Mouse (Mus musculus) megakaryocyte-erythroid progenitor cell, adult 5-6 weeks (primary cell): Measurements from ENCODE around the gene Arpc2. TPM values are rescaled to one million over a fixed set of nuclear protein-coding genes. Genes with fewer than 3 reads are reported as not detected.
A peak's percentile ranks its signal among the peaks of the same experiment; 100 is the strongest.

Experiments
- ATAC-seq: replicated peaks from 2 replicates; pipeline ENCODE4 v1.8.0; 2016; ENCODE audit warnings: mild to moderate bottlenecking, inconsistent platforms; ENCODE audit not compliant: severe bottlenecking, poor library complexity, low FRiP score, low TSS enrichment
- total RNA-seq, 2 experiments: library from RNA; stranded (forward) in 1 of 2; stranded (reverse) in 1 of 2; fragments of 200-1000, 215-1000 nt in 1 of 2; fragments of >200 nt in 1 of 2; fragmentation: Nextera tagmentation in 1 of 2; gene quantifications; 2 replicates each; pipeline ENCODE4 v1.2.3; 2014 to 2017

Arpc2 gene
- total RNA-seq, 2 experiments from 2014 or later: 233 to 242 TPM

DNA sequence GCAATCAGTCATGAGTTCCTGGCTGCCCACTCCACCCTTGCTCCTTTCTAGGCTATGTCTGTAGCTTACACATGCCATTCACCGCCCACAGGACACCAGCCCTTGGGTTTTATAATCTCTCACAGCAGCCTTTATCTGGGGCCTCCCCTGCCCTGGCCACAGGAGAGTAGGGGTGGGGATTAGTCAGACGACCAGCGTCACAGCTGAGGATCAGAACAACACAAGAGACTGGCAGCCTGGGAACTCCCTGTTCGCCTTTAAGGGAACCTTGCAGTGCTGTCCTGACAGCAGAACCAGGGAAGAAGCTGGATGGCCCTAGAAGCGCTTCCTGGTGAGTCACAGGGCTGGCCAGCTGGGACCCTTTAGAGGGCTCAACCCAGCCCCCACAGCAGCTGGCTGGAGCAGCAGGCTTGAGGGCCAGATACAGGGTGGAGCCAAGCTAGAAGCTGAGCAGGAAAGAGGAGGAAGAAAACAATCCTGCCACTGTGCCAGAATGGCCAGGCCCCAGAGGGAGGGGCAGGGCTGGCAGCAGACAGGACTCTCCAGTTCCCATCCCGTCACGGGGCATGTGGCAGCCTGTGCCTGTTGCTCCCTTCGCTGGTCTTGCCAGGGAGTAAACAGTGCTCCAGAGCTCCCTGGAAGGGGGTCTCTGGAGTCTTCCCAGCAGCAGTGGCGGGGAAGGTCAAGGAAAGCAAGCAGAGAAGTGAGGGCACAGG, 59.7 kb downstream of the Arpc2 start:
- peak; percentile 96 for ATAC-seq

DNA sequence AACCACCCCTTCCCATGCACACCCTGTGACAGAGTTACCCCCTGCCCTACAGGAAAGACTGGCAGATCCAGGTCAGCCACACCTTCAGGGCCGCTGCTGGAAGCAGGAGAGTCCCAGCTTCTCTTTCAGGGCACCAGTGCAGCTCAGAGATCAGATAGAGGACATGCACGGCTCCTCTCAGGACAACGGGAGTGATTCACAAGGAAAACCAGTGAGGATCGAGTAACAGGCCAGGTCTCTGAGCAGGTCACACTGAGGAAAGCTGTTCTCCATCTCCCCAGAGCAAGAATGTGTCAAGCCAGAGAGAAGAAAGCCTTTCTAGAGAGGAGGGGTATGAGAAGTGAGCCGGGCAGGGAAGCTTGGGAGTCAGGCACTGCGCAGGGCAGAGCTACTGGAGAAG, 60.6 kb downstream of the Arpc2 start:
- ATAC-seq: no peak

DNA sequence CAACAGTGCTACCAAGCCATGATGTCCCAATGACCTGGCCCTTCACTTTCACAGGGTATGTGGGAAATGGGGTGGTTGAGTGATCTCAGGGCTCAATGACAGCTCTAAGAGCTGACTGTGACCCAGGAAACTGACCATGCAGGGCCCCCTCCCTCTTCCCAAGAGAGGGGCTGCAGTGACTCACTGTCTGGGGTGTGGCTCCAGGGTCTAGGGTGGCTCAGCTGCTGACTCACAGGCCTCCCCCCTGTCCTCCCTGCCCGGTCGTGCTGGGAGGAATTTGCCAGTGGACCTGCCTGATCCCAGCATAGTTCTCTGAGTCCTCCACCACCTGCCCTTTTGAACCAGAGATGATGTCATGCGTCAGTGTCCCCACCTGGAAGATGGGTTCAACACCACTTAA, 61.4 kb downstream of the Arpc2 start:
- ATAC-seq: no peak

DNA sequence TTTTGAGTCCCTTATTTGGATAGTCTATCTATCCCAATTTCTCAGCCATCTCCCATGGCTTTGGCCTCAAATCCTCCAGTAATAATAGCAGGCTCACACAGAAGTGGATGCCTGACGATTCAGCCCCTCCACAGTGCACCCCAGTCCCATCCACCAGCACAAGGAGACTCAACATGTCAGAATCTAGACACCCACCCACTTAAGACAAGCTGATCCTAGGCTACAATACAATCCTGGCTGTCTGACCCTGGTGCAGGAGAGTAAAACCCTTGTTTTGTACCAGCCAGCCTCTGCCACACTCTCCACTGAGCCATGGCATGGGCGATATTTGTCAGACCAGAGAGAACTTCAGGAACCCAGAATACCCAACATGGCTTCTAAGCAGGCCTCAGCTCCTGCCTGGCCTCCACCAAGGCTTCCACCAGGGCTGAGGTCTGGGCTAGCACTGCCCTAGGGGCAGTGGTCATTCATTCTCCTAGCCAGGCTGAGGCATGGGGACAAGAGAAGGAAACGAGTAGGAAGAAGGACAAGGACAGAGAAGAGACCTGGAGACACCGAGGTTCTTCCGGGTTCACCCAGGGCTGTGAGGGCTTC, 62.4 kb downstream of the Arpc2 start:
- no peak for ATAC-seq

DNA sequence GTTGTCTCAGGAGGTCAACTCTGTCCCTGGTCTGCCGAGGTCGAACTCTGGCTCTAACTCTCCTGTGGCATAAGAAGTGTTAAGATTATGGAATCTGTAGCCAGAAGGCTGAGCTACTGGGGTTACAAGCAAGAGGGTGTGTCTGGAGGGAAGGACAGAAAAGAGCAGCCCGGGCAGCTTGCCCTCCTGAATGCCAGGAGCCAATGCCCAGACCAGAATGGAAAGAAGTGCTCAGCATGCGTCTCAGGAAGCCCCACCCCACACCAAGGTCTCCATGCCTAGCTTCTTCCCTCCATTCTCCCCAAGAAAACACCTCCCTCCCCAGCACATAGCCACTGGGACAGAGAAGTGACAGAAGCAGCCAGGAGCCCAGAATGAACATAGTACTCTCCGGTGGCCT, 63.1 kb downstream of the Arpc2 start:
- no peak for ATAC-seq

DNA sequence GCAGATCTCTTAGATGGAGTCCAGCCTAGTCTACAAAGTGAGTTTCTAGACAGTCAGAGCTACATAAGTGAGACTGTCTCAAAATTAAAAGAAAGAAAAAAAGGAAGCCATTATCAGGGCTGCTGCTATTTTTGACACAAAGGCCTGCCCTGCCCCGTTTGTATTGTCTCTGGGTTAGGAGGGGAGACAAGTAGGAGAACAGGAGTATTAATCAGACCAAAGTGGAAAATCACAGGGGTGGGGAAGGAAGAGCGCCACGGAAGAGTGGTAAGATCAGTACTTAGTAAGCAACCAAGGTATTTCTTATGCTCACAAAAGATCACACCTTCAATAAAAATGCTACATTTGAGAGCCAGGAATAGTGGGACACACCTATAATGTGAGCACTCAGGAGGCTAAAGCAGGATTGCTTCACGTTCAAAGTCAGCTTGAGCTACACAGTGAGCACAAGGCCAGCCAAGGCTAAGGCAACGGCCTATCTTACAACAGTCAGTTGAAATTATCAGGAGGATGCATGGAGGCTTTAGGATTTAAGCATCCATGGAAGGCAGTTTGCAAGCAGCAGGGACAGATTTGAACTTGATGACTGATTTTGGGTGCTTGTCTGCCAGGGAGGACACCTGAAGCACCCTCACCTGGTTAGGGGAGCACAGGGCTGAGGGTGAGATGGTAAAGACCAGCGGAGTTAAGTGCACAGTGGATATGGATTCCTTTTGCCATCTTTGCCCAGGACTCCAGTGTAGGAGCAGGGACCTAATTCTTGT, 64.6 kb downstream of the Arpc2 start:
- no peak for ATAC-seq

DNA sequence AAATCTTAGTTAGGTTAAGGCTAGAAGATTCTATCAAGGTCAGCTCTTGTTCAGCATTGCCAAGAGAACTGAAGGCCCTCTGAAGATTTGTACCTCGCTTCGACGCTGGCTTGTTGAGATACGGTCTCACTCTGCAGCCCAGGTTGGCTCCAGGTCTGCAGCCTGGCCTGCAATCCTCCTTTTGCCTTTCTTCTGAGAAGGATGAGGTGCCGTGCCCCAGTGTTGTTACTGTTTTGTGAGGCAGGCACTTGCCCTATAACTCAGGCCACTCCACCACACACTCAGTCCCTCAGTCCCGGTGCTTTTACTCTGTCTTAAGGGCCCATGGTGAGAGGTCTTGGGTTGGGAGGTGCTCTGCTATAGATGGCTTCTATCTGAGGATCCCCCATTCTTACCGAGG, 66.3 kb downstream of the Arpc2 start:
- ATAC-seq: no peak

DNA sequence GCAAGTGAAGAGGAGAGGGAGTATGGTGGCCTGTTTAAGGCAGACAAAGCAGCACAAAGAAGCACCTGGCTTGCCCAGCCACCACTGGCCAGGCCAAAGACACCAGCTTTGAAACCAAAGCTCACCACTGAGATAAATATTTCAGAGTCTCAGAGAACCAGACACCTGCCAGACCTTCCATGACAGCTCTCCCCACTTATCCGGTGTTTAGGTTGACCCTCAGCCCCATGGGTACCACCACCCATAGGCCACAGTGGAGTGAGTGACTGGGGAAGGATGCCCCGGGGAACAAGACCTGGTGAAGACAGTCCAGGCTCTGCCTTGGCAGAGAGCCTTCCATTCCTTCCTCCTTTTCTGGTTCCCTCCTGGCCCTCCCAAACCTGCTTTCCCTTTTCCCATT, 67.0 kb downstream of the Arpc2 start:
- no peak for ATAC-seq

DNA sequence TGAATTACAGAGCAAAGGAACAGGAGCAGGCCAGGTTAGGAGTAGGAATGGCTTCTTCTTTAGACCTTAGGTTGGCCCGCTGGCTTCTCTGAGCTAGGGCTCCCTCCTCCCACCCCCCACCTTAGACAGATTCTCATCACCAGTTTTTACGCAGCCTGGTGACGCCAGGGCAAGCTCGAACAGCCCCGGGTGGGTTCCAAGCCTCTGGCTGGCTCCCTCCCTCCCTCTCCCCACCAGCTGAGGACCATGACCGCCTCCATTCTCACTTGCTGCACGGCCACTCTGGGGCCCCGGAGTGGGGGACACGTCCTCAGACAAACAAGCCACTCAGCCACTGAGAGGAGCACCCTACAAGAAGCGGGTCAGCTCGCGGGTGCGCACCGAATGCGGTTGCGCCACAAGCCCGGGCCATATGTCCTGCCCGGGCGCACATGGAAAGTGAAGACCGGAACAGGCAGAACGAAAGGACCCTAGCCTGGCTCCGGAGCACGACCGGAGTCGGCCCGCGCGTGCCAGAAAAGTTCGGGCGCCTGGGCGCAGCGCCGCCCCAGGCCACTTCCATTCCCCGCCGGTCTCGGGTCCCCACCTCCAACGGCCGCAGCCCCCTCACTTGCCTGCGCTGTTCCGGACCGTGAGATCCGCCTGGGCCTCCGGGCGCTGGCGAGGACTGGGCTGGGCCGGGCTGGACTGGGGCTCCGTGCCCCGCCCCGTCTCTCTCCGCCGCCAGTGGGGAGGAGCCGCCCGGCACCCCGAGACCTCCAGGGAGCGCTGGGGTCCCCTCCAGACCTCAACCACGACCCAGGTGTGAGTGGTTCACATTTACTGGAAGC, 67.8 kb downstream of the Arpc2 start:
- peak; percentile 80 for ATAC-seq

DNA sequence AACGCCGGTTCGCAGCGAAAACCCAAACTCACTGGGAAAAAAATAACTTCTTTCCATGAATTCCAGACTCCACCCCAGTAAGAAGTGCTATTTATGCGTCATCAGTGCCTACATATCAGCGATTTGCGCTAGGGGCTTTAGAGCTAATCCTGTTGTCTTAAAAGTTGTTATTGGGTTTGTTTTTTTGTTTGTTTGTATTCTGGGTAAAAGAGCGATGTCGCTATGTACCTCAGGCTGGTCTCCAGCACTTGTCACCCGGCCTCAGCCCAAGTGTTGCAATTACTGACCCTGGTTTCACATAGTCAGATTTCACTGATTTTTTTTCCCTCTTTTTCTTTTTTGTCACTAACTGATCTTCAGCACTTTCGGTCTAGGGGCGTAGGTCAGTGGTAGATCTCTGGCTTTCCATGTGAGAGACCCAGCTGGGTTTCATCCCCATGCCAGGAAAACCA, 68.5 kb downstream of the Arpc2 start:
- ATAC-seq: no peak

DNA sequence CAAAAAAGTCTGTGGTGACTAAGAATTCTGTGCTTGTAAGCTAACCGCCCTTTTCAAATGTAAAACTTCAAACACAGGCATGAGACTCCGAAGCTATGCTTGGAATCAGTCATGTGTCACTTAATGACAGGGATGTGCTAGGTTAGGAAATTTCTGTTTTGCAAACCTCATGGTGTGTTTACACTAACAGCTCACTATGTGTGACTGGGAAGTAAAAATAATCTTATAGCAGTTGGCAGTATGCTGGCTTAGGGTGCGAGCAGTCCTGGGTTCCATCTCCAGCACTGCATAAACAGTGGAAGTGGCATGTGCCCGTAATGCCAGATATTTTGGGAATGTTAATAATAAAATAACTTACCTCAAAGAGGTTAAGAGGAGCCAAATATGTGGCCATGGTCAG, 69.1 kb downstream of the Arpc2 start:
- no peak for ATAC-seq

DNA sequence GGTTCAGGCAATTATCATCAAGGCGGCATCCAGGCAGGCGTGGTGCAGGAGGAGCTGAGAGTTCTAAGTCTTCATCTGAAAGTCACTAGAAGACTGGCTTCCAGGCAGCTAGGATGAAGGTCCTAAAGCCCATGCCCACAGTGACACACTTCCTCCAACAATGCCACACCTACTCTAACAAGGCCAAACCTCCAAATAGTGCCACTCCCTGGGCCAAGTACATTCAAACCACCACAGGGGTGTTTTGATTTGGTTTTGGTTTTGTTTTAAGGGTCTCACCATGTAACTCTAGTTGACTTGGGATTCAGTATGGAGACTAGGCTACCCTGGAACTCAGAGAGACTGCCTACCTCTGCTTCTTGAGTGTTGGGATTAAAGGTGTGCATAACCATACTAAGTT, 69.6 kb downstream of the Arpc2 start, which contains the start of gene Tmbim1:
Gene Tmbim1, minus strand, starts transcription at position 101 of the 400 bp plus-strand sequence.
- ATAC-seq: no peak

DNA sequence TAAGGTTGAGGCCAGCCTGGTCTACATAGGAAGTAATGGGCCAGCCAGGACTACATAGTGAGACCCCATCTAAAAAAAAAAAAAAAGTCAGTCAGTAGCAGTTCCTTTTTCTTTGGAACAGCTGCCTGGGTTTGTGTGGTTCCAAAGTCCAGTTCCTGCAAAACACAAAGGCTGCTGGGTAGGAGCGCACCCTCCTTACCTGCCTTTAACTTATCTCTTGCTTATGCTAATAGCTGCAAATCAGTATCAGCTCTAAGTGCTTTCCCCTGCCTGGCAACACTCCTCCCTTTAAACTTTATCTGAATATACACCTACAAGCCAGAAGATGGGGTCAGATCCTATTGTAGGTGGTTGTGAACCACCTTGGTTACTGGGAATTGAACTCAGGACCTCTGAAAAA, 71.3 kb downstream of the Arpc2 start:
- no peak for ATAC-seq

DNA sequence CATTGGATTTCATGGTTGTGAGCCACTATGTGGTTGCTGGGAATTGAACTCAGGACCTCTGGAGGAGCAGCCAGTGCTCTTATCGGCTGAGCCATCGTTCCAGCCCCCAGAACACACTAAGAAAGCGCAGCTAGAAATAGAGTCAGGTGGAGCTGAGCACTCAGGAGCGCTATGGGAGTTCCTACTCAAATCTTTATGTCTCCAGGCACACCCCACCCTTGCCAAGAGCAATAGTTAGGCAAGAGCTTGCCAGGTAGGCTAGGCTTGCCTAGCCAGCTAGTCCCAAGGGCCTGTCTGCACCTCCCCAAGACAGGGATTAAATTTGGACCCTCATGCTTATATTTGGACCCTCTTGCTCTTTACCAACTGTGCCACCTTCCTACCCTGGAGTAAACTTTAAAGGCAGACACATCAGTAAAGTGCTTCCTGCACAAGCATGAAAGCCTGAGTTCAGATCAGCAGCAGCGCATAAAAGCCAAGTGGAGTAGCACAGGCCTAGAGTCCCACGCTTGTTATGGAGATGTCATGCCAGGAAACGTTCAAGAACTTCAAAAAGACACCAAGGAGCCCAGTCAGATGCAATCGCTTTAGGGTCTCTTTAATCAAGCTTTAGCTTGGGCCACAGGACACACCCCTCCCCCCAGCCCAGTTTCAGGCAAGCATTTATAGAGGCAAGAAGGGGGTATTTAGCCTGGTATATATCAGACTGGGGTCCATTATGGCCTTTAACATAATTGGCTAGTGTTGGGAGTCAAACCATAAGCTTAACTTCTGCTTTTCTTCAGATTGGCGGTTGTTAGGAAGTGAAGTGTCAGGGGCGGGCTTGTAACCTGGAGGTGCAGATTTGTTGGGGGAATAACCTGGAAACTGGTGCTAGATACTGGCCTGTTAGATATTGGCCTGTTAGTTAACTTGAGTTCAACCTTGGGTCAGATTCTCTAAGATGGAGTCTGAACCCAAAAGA, 72.4 kb downstream of the Arpc2 start:
- no peak for ATAC-seq

DNA sequence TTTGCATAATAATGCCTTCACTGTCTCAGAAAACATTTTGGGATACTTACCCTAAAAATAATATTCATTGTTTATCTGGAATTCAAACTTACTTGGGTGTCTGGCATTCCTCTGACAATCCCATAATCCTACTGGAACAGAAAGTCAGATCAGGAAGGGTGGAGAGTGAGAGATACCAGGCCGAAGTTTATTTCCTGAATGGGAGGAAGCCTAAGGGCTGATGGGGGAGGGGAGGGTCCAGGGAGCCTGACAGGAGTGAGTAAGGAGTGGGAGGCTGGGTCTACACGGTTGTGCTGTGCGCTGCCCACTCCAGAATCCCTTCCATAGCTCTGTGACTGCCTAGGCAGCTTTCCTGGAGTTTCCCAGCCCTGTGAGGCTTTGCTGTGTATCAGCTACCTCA, 73.9 kb downstream of the Arpc2 start:
- no peak for ATAC-seq

DNA sequence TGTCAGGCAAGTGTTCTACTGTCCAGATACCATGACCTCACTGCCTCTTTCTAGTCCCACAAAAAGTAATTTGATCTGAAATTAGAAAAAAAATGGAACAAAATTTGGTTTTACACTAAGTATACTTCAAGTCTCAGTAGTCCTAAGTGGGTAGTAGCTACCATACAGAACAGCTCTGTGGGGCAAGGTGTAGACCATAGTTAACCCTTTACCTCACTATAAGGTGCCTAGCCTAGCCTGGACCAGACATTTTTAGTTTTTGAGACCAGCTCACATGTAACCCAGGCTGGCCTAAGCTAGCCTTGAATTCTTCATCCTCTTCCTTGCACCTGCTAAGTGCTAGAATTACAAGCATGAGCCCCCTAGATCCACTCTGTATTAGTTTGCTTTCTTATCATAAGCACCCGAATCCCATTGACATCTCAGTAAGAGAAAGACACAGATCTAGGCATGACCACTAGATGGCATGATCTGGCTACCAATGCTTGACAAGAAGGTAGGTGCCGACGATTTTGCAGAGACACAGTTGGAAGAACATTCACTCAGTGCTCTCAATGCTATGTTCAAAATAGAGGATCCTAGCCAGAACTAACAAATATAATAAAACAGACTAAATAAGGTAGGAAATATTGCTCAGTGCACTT, 77.3 kb downstream of the Arpc2 start:
- peak; percentile 93 for ATAC-seq

DNA sequence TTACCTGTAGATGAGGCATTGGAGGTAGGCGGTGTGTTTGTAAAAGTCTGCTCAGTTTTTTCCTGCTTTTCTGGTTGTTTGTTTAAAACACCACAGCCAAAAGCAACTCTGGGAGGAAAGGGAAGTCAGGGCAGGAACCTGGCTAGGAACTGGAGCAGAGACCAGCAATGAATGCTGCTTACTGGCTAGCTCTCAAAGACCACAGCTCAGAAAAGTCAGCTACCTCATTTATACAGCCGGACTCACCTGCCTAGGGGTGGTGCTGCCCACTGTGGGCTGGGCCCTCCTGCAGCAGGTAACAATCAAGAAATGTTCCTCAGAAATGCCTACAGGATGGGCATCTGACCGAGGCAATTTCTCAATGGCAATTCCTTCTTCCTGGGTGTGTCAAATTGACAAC, 78.9 kb downstream of the Arpc2 start:
- no peak for ATAC-seq

DNA sequence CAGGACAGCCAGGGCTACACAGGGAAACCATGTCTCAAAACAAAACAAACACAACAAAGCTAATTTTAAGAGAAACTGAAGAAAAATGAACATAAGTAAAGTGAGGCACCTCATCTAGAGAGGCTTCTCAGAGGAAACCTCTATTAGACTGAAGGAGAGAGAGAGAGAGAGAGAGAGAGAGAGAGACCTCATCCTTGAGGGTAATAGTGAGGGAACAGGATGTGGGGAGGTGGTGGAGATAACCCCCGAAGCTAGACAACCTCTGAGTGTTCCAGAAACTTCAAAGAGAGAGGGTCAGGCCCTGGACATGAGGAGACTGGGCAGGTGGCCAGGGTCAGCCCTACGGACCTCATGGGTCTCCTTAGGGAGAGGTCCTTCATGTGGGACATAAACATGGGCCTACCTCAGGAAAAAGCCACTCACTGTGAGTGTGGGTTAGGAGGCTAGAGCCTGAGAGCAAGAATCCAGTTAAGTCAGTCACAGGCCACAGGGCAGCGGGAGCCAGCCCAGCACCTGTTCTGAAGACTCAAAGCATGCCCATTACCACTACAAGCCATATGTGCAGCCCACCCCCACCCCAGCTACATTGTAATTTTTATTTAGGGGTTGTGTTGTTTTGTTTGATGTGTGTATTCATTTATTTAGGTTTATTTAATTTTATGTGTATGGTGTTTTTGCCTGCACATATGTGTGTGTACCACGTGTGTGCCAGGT, 80.4 kb downstream of the Arpc2 start:
- ATAC-seq: no peak
